Mouse (Mus musculus) intestine, embryonic 15.5 days (tissue): Measurements from ENCODE around the gene Man2a2. TPM values are rescaled to one million over a fixed set of nuclear protein-coding genes. Genes with fewer than 3 reads are reported as not detected.

Experiments
- ATAC-seq: fragments of 200-750 bp; cut with Nextera tagmentation; 2 replicates; pipeline ENCODE4 v1.8.0; 2017; ENCODE audit warnings: moderate TSS enrichment, moderate library complexity
- H3K27ac ChIP-seq: fragments of 300-500 bp; sonication (generic); 2 replicates; pipeline ENCODE4 v1.5.1; 2015; ENCODE audit warnings: mild to moderate bottlenecking, inconsistent platforms
- H3K27me3 ChIP-seq: fragments of 300-500 bp; sonication (generic); replicated peaks from 2 replicates; pipeline ENCODE4 v1.6.1; 2015; ENCODE audit warnings: inconsistent platforms
- H3K36me3 ChIP-seq: fragments of 300-500 bp; sonication (generic); 2 replicates; pipeline ENCODE4 v1.6.1; 2015; ENCODE audit warnings: inconsistent platforms
- H3K4me1 ChIP-seq: fragments of 300-500 bp; sonication (generic); replicated peaks from 2 replicates; pipeline ENCODE4 v1.6.1; 2015; ENCODE audit warnings: inconsistent platforms
- H3K4me2 ChIP-seq: fragments of 300-500 bp; sonication (generic); replicated peaks from 2 replicates; pipeline ENCODE4 v1.6.1; 2015; ENCODE audit warnings: mild to moderate bottlenecking, inconsistent platforms
- H3K4me3 ChIP-seq: fragments of 300-500 bp; sonication (generic); replicated peaks from 2 replicates; pipeline ENCODE4 v1.5.1; 2015; ENCODE audit warnings: inconsistent platforms
- H3K9ac ChIP-seq: fragments of 300-500 bp; sonication (generic); 2 replicates; pipeline ENCODE4 v1.6.1; 2015; ENCODE audit warnings: inconsistent platforms
- H3K9me3 ChIP-seq: fragments of 300-500 bp; sonication (generic); 2 replicates; pipeline ENCODE4 v1.6.1; 2016; ENCODE audit warnings: inconsistent platforms
- WGBS: fragments of 180-500 bp; shearing (Covaris S2); methylation state at CpG from one replicate; pipeline ENCODE4 v1.1.7; 2015; 5-methylcytosine and 5-hydroxymethylcytosine counted together
- polyA plus RNA-seq: library from polyadenylated mRNA; unstranded; fragments of >200 nt; fragmentation: Nextera tagmentation; extraction: Ambion mirVana; gene quantifications from 2 replicates; pipeline ENCODE4 v1.2.1, GENCODE M21; 2015

Gene Man2a2
- polyA plus RNA-seq, 1 experiment from 2014 or later = 13.1 TPM

- H3K27me3 ChIP-seq = no peaks in the 10 kb centered on the region
- H3K36me3 ChIP-seq = peaks cover 31% of the 10 kb centered on the region
- no peak overlapping the region for H3K9ac ChIP-seq
- H3K27ac ChIP-seq = no peak overlapping the region
- WGBS = 80% methylated on average over 4 of the region's 4 CpGs
- H3K4me2 ChIP-seq = no peak overlapping the region
- H3K4me1 ChIP-seq = no peaks in the 10 kb centered on the region
- no peaks in the 10 kb centered on the region for H3K9me3 ChIP-seq
- no peak overlapping the region for H3K4me3 ChIP-seq
- ATAC-seq = no peak
These were observed 13.1 kb downstream of the Man2a2 start for GRCm38 (mm10) chr7:80358039-80358438.

- peak; percentile 36; the same call in 1 of the 2 replicates for ATAC-seq
- Histone ChIP-seq H3K9ac (0 out of 2 replicates have a peak overlapping the region, but pooled peaks have one; percentile 17), H3K4me3 (no peak overlapping the region), H3K27me3 (no peaks in the 10 kb centered on the region), H3K4me1 (no peaks in the 10 kb centered on the region), H3K36me3 (peaks cover 35% of the 10 kb centered on the region), H3K27ac (no peak overlapping the region), H3K9me3 (no peaks in the 10 kb centered on the region), H3K4me2 (no peak overlapping the region)
- WGBS = 63% methylated on average over 8 of the region's 8 CpGs
These were observed 14.0 kb downstream of the Man2a2 start for GRCm38 (mm10) chr7:80357156-80357555.

GRCm38 (mm10) chr7:80356351-80356750 lies 14.8 kb downstream of the Man2a2 start:
- ATAC-seq = no peak
- H3K9ac ChIP-seq = no peak overlapping the region
- no peaks in the 10 kb centered on the region for H3K4me1 ChIP-seq
- no peaks in the 10 kb centered on the region for H3K9me3 ChIP-seq
- 86% methylated on average over 13 of the region's 13 CpGs for WGBS
- H3K27me3 ChIP-seq = no peaks in the 10 kb centered on the region
- H3K4me2 ChIP-seq = no peak overlapping the region
- no peak overlapping the region for H3K4me3 ChIP-seq
- no peak overlapping the region for H3K27ac ChIP-seq
- peaks cover 38% of the 10 kb centered on the region for H3K36me3 ChIP-seq

- H3K4me3 ChIP-seq = no peak overlapping the region
- H3K9ac ChIP-seq = no peak overlapping the region
- no peak for ATAC-seq
- no peaks in the 10 kb centered on the region for H3K9me3 ChIP-seq
- peaks cover 22% of the 10 kb centered on the region for H3K36me3 ChIP-seq
- H3K4me2 ChIP-seq = no peak overlapping the region
- H3K27ac ChIP-seq = no peak overlapping the region
- 93% methylated on average over 8 of the region's 8 CpGs for WGBS
- no peaks in the 10 kb centered on the region for H3K27me3 ChIP-seq
- 0 out of 2 replicates have a peak, but pooled peaks cover 4% of the 10 kb centered on the region for H3K4me1 ChIP-seq
These were observed 18.3 kb downstream of the Man2a2 start for GRCm38 (mm10) chr7:80352920-80353319.

- Histone ChIP-seq H3K4me1 (0 out of 2 replicates have a peak, but pooled peaks cover 6% of the 10 kb centered on the region), H3K27me3 (no peaks in the 10 kb centered on the region), H3K4me2 (no peak overlapping the region), H3K36me3 (peaks cover 15% of the 10 kb centered on the region), H3K9ac (no peak overlapping the region), H3K4me3 (no peak overlapping the region), H3K27ac (no peak overlapping the region), H3K9me3 (no peaks in the 10 kb centered on the region)
- ATAC-seq = no peak
- WGBS = 54% methylated on average over 2 of the region's 2 CpGs
These were observed 20.4 kb downstream of the Man2a2 start for GRCm38 (mm10) chr7:80350808-80351207.

- peak; percentile 57 for ATAC-seq
- Histone ChIP-seq H3K4me3 (no peak overlapping the region), H3K4me2 (no peak overlapping the region), H3K9ac (no peak overlapping the region), H3K27me3 (no peaks in the 10 kb centered on the region), H3K9me3 (no peaks in the 10 kb centered on the region), H3K36me3 (peaks cover 12% of the 10 kb centered on the region), H3K27ac (peak overlapping the region; percentile 79), H3K4me1 (peaks cover 12% of the 10 kb centered on the region; the same call in 1 of the 2 replicates)
- WGBS = 43% methylated on average over 13 of the region's 13 CpGs
These were observed 23.2 kb downstream of the Man2a2 start for GRCm38 (mm10) chr7:80347670-80348586.

GRCm38 (mm10) chr7:80346830-80347229 lies 24.3 kb downstream of the Man2a2 start:
- H3K27ac ChIP-seq = 0 out of 2 replicates have a peak overlapping the region, but pooled peaks have one; percentile 79
- H3K9ac ChIP-seq = no peak overlapping the region
- H3K36me3 ChIP-seq = peaks cover 8% of the 10 kb centered on the region; the same call in 1 of the 2 replicates
- no peak for ATAC-seq
- no peak overlapping the region for H3K4me3 ChIP-seq
- no peaks in the 10 kb centered on the region for H3K27me3 ChIP-seq
- WGBS = 86% methylated on average over 5 of the region's 5 CpGs
- no peaks in the 10 kb centered on the region for H3K9me3 ChIP-seq
- peaks cover 16% of the 10 kb centered on the region for H3K4me1 ChIP-seq
- no peak overlapping the region for H3K4me2 ChIP-seq

- Histone ChIP-seq H3K27me3 (no peaks in the 10 kb centered on the region), H3K4me3 (no peak overlapping the region), H3K9me3 (no peaks in the 10 kb centered on the region), H3K4me2 (no peak overlapping the region), H3K4me1 (peaks cover 18% of the 10 kb centered on the region), H3K27ac (no peak overlapping the region), H3K9ac (no peak overlapping the region), H3K36me3 (0 out of 2 replicates have a peak, but pooled peaks cover 3% of the 10 kb centered on the region)
- 94% methylated on average over 9 of the region's 9 CpGs for WGBS
- no peak for ATAC-seq
These were observed 25.0 kb downstream of the Man2a2 start for GRCm38 (mm10) chr7:80346173-80346572.

- 0 out of 2 replicates have a peak, but pooled peaks have one; percentile 2 for ATAC-seq
- peaks cover 31% of the 10 kb centered on the region for H3K4me1 ChIP-seq
- H3K27ac ChIP-seq = peak overlapping the region; percentile 66
- H3K9me3 ChIP-seq = no peaks in the 10 kb centered on the region
- no peaks in the 10 kb centered on the region for H3K27me3 ChIP-seq
- H3K9ac ChIP-seq = peak overlapping the region; percentile 76
- H3K4me2 ChIP-seq = peak overlapping the region; percentile 72
- WGBS = 24% methylated on average over 19 of the region's 19 CpGs
- H3K36me3 ChIP-seq = no peaks in the 10 kb centered on the region
- peak overlapping the region; percentile 54 for H3K4me3 ChIP-seq
These were observed 27.7 kb downstream of the Man2a2 start for GRCm38 (mm10) chr7:80343270-80344018.

- no peaks in the 10 kb centered on the region for H3K36me3 ChIP-seq
- no peaks in the 10 kb centered on the region for H3K9me3 ChIP-seq
- peak within 1 kb of the TSS; percentile 72 for H3K4me2 ChIP-seq
- peaks cover 27% of the 10 kb centered on the region for H3K4me1 ChIP-seq
- H3K4me3 ChIP-seq = peak within 1 kb of the TSS; percentile 54
- peak within 1 kb of the TSS; percentile 66 for H3K27ac ChIP-seq
- 1% methylated on average over 25 of the region's 25 CpGs for WGBS
- H3K9ac ChIP-seq = peak within 1 kb of the TSS; percentile 76
- no peaks in the 10 kb centered on the region for H3K27me3 ChIP-seq
- ATAC-seq = peak; percentile 35
These were observed 28.3 kb downstream of the Man2a2 start, which contains the start of gene Hddc3 for GRCm38 (mm10) chr7:80342858-80343257. Gene Hddc3 (plus strand): TSS chr7:80343104.

GRCm38 (mm10) chr7:80341793-80342192 lies 29.4 kb downstream of the Man2a2 start:
- H3K36me3 ChIP-seq = 0 out of 2 replicates have a peak, but pooled peaks cover under 1% of the 10 kb centered on the region
- no peak overlapping the region for H3K27ac ChIP-seq
- no peaks in the 10 kb centered on the region for H3K27me3 ChIP-seq
- ATAC-seq = no peak
- WGBS = 80% methylated on average over 7 of the region's 7 CpGs
- no peak overlapping the region for H3K9ac ChIP-seq
- peaks cover 25% of the 10 kb centered on the region for H3K4me1 ChIP-seq
- no peak overlapping the region for H3K4me2 ChIP-seq
- no peak overlapping the region for H3K4me3 ChIP-seq
- H3K9me3 ChIP-seq = no peaks in the 10 kb centered on the region

- WGBS = 3% methylated on average over 11 of the region's 11 CpGs
- peaks cover 25% of the 10 kb centered on the region for H3K4me1 ChIP-seq
- H3K9me3 ChIP-seq = no peaks in the 10 kb centered on the region
- peaks cover 10% of the 10 kb centered on the region for H3K36me3 ChIP-seq
- peak within 1 kb of the TSS; percentile 90 for H3K27ac ChIP-seq
- ATAC-seq = peak; percentile 59
- peak within 1 kb of the TSS; percentile 64 for H3K9ac ChIP-seq
- no peaks in the 10 kb centered on the region for H3K27me3 ChIP-seq
- peak within 1 kb of the TSS; percentile 92 for H3K4me2 ChIP-seq
- H3K4me3 ChIP-seq = peak within 1 kb of the TSS; percentile 67
These were observed 30.4 kb downstream of the Man2a2 start, which contains the start of gene Unc45a for GRCm38 (mm10) chr7:80340793-80341192. Gene Unc45a (minus strand): TSS chr7:80341005.
